Mouse (Mus musculus) heart, embryonic 16.5 days (tissue): ENCODE measurements at regions not wholly inside any gene's neighbourhood (a gene's known extent, or its start where the extent isn't known, plus 50 kb on each side); places are given as distances from the start of the nearest gene placed in this dataset.
"Not testable (repeated sequence)": the region's sequence is repeated elsewhere in the genome, so short reads cannot be mapped to it uniquely, and the experiment has no call there.

Experiments used
- ATAC-seq: fragments of 200-750 bp; cut with Nextera tagmentation; replicated peaks from 2 replicates; pipeline ENCODE4 v1.8.0; 2017; ENCODE audit warnings: moderate number of reproducible peaks; ENCODE audit not compliant: insufficient read depth, low FRiP score; ENCODE audit errors: extremely low read depth
- H3K27ac ChIP-seq: fragments of 300-500 bp; sonication (generic); 2 replicates; pipeline ENCODE4 v1.5.1; 2014; ENCODE audit warnings: mild to moderate bottlenecking, low read length, control low read depth, moderate library complexity
- H3K27me3 ChIP-seq: fragments of 300-500 bp; sonication (generic); 2 replicates; pipeline ENCODE4 v1.6.1; 2014; ENCODE audit warnings: low read length, mixed read lengths; ENCODE audit not compliant: control insufficient read depth, insufficient read depth
- H3K36me3 ChIP-seq: fragments of 300-500 bp; sonication (generic); 2 replicates; pipeline ENCODE4 v1.6.1; 2014; ENCODE audit not compliant: control insufficient read depth, insufficient read depth
- H3K4me1 ChIP-seq: fragments of 300-500 bp; sonication (generic); 2 replicates; pipeline ENCODE4 v1.6.1; 2014; ENCODE audit warnings: low read length, mixed read lengths; ENCODE audit not compliant: control insufficient read depth, insufficient read depth
- H3K4me2 ChIP-seq: fragments of 300-500 bp; sonication (generic); 2 replicates; pipeline ENCODE4 v1.6.1; 2014; ENCODE audit warnings: low read depth, mild to moderate bottlenecking, control low read depth, low read length
- H3K4me3 ChIP-seq: fragments of 300-500 bp; sonication (generic); 2 replicates; pipeline ENCODE4 v1.5.1; 2014; ENCODE audit warnings: mild to moderate bottlenecking, control low read depth, low read length
- H3K9ac ChIP-seq: fragments of 300-500 bp; sonication (generic); 2 replicates; pipeline ENCODE4 v1.6.1; 2014; ENCODE audit warnings: low read length, control low read depth
- H3K9me3 ChIP-seq: fragments of 300-500 bp; sonication (generic); replicated peaks from 2 replicates; pipeline ENCODE4 v1.6.1; 2016; ENCODE audit warnings: low read length; ENCODE audit not compliant: control insufficient read depth
- WGBS: fragments of 180-500 bp; shearing (Covaris S2); extraction: QIAGEN DNeasy Blood & Tissue Kit; methylation state at CpG from one replicate; pipeline ENCODE4 v1.1.7; 2014; 5-methylcytosine and 5-hydroxymethylcytosine counted together

- H3K27me3 ChIP-seq, result no peaks in the 10 kb centered on the region
- H3K9ac ChIP-seq, result no peak overlapping the region
- H3K27ac ChIP-seq, result no peak overlapping the region
- WGBS, result 50% methylated on average over 3 of the region's 3 CpGs
- no peaks in the 10 kb centered on the region for H3K36me3 ChIP-seq
- no peaks in the 10 kb centered on the region for H3K9me3 ChIP-seq
- H3K4me2 ChIP-seq, result no peak overlapping the region
- ATAC-seq, result no peak
- peaks cover 3% of the 10 kb centered on the region; the same call in 1 of the 2 replicates for H3K4me1 ChIP-seq
- H3K4me3 ChIP-seq, result no peak overlapping the region
Measured at GRCm38 (mm10) chr4:71454811-71455210, 303.0 kb downstream of the Gm11232 start.

GRCm38 (mm10) chr4:71453499-71453898 lies 304.3 kb downstream of the Gm11232 start:
- H3K27ac ChIP-seq, result no peak overlapping the region
- H3K4me1 ChIP-seq, result peaks cover 3% of the 10 kb centered on the region; the same call in 1 of the 2 replicates
- H3K36me3 ChIP-seq, result no peaks in the 10 kb centered on the region
- no peaks in the 10 kb centered on the region for H3K9me3 ChIP-seq
- WGBS, result 51% methylated on average over 3 of the region's 3 CpGs
- no peak overlapping the region for H3K4me3 ChIP-seq
- no peaks in the 10 kb centered on the region for H3K27me3 ChIP-seq
- H3K4me2 ChIP-seq, result no peak overlapping the region
- no peak for ATAC-seq
- H3K9ac ChIP-seq, result no peak overlapping the region

GRCm38 (mm10) chr4:71446461-71446860 lies 311.3 kb downstream of the Gm11232 start:
- Histone ChIP-seq H3K27me3 (no peaks in the 10 kb centered on the region), H3K4me2 (no peak overlapping the region), H3K9me3 (no peaks in the 10 kb centered on the region), H3K27ac (no peak overlapping the region), H3K9ac (no peak overlapping the region), H3K4me3 (no peak overlapping the region), H3K36me3 (no peaks in the 10 kb centered on the region), H3K4me1 (no peaks in the 10 kb centered on the region)
- WGBS, result 70% methylated on average over 2 of the region's 2 CpGs
- no peak for ATAC-seq

- WGBS, result 79% methylated on average over 3 of the region's 3 CpGs
- Histone ChIP-seq H3K9ac (no peak overlapping the region), H3K4me2 (no peak overlapping the region), H3K27me3 (no peaks in the 10 kb centered on the region), H3K4me3 (no peak overlapping the region), H3K4me1 (no peaks in the 10 kb centered on the region), H3K36me3 (no peaks in the 10 kb centered on the region), H3K9me3 (no peaks in the 10 kb centered on the region), H3K27ac (no peak overlapping the region)
- ATAC-seq, result no peak
Measured at GRCm38 (mm10) chr4:71431245-71431929, 326.4 kb downstream of the Gm11232 start.

- not testable (repeated sequence) for H3K4me3 ChIP-seq, H3K4me1 ChIP-seq, H3K9me3 ChIP-seq, ATAC-seq, H3K27ac ChIP-seq, H3K4me2 ChIP-seq, H3K36me3 ChIP-seq, H3K27me3 ChIP-seq, H3K9ac ChIP-seq
- 87% methylated on average over 7 of the region's 7 CpGs for WGBS
Measured at GRCm38 (mm10) chr4:71422121-71422520, 335.6 kb downstream of the Gm11232 start.

- H3K4me2 ChIP-seq, result no peak overlapping the region
- no peaks in the 10 kb centered on the region for H3K9me3 ChIP-seq
- no peaks in the 10 kb centered on the region for H3K36me3 ChIP-seq
- no peak overlapping the region for H3K9ac ChIP-seq
- no peaks in the 10 kb centered on the region for H3K4me1 ChIP-seq
- H3K27me3 ChIP-seq, result no peaks in the 10 kb centered on the region
- no peak for ATAC-seq
- no peak overlapping the region for H3K4me3 ChIP-seq
- H3K27ac ChIP-seq, result no peak overlapping the region
Measured at GRCm38 (mm10) chr4:71409867-71410266, 347.9 kb downstream of the Gm11232 start.

- Histone ChIP-seq H3K9me3 (no peaks in the 10 kb centered on the region), H3K27ac (no peak overlapping the region), H3K9ac (no peak overlapping the region), H3K4me1 (no peaks in the 10 kb centered on the region), H3K36me3 (no peaks in the 10 kb centered on the region), H3K27me3 (no peaks in the 10 kb centered on the region), H3K4me3 (no peak overlapping the region), H3K4me2 (no peak overlapping the region)
- no peak for ATAC-seq
- WGBS, result 71% methylated on average over 1 of the region's 1 CpGs
Measured at GRCm38 (mm10) chr4:71390444-71390843, 367.3 kb downstream of the Gm11232 start.

- WGBS, result 80% methylated on average over 5 of the region's 5 CpGs
- Histone ChIP-seq H3K9me3 (no peaks in the 10 kb centered on the region; the same call in 1 of the 2 replicates), H3K27ac (no peak overlapping the region), H3K9ac (no peak overlapping the region), H3K36me3 (no peaks in the 10 kb centered on the region), H3K4me3 (no peak overlapping the region), H3K27me3 (no peaks in the 10 kb centered on the region), H3K4me2 (no peak overlapping the region), H3K4me1 (no peaks in the 10 kb centered on the region)
- ATAC-seq, result no peak
Measured at GRCm38 (mm10) chr4:71369276-71369675, 388.5 kb downstream of the Gm11232 start.

- H3K9ac ChIP-seq, result no peak overlapping the region
- no peaks in the 10 kb centered on the region for H3K9me3 ChIP-seq
- H3K27ac ChIP-seq, result no peak overlapping the region
- H3K4me2 ChIP-seq, result no peak overlapping the region
- H3K36me3 ChIP-seq, result no peaks in the 10 kb centered on the region
- no peaks in the 10 kb centered on the region for H3K27me3 ChIP-seq
- H3K4me1 ChIP-seq, result no peaks in the 10 kb centered on the region
- no peak overlapping the region for H3K4me3 ChIP-seq
- 58% methylated on average over 1 of the region's 1 CpGs for WGBS
- no peak for ATAC-seq
Measured at GRCm38 (mm10) chr4:71363761-71364160, 394.0 kb downstream of the Gm11232 start.
